Mouse (Mus musculus) right cerebral cortex, postnatal 10 days (tissue): ENCODE measurements around the gene Xylb.

Experiments
- DNase-seq, 2 experiments: peaks; one replicate each; pipeline ENCODE4 v3.0.0; 2021; ENCODE audit warnings: low spot score in 2 of 2

Xylb gene

GRCm38 (mm10) chr9:119401801-119402214 is 44.6 kb downstream of the Xylb start, which contains the start of gene Acvr2b:
Gene Acvr2b (plus strand): TSS chr9:119402118.
- DNase-seq, result peak; percentile 96

GRCm38 (mm10) chr9:119402253-119403235 is 45.4 kb downstream of the Xylb start:
- DNase-seq, result peak; percentile 63 to 66

- peak; percentile 55 to 63 for DNase-seq
Observed at GRCm38 (mm10) chr9:119403236-119403641, 46.1 kb downstream of the Xylb start.

- DNase-seq, result no peak
Observed at GRCm38 (mm10) chr9:119404090-119404489, 46.9 kb downstream of the Xylb start.

- DNase-seq, result no peak
Observed at GRCm38 (mm10) chr9:119407884-119408283, 50.7 kb downstream of the Xylb start.

GRCm38 (mm10) chr9:119408898-119409664 is 51.9 kb downstream of the Xylb start:
- DNase-seq, result no peak

GRCm38 (mm10) chr9:119409864-119410263 is 52.7 kb downstream of the Xylb start:
- DNase-seq, result no peak

- DNase-seq, result no peak
Observed at GRCm38 (mm10) chr9:119418025-119418424, 60.8 kb downstream of the Xylb start.

- DNase-seq, result no peak
Observed at GRCm38 (mm10) chr9:119419852-119420438, 62.8 kb downstream of the Xylb start.

- DNase-seq, result no peak
Observed at GRCm38 (mm10) chr9:119425217-119425975, 68.2 kb downstream of the Xylb start.

- no peak for DNase-seq
Observed at GRCm38 (mm10) chr9:119425976-119426415, 68.8 kb downstream of the Xylb start.

GRCm38 (mm10) chr9:119426483-119426882 is 69.3 kb downstream of the Xylb start:
- no peak for DNase-seq

GRCm38 (mm10) chr9:119430311-119430710 is 73.1 kb downstream of the Xylb start:
- DNase-seq, result peak; percentile 81 to 88

- DNase-seq, result no peak
Observed at GRCm38 (mm10) chr9:119435855-119436254, 78.7 kb downstream of the Xylb start.

GRCm38 (mm10) chr9:119438065-119438464 is 80.9 kb downstream of the Xylb start:
- DNase-seq, result no peak

- no peak for DNase-seq
Observed at GRCm38 (mm10) chr9:119438498-119439000, 81.4 kb downstream of the Xylb start.
